Mouse (Mus musculus): ENCODE measurements around the gene Luzp2.

GRCm38 (mm10) chr7:54835911-54836352 is 634 bp downstream of the Luzp2 start:
- no peak for TF ChIP-seq CTCF (IDR thresholded peaks at IDR 0.05; ENCODE audit: control insufficient read depth, insufficient read depth, insufficient read length)
- no peak for TF ChIP-seq CEBPB (IDR thresholded peaks at IDR 0.05; ENCODE audit: low read depth)
- TF ChIP-seq USF1 (IDR thresholded peaks at IDR 0.05; ENCODE audit: low read depth): no peak
- TF ChIP-seq FOSL1 (IDR thresholded peaks at IDR 0.05; ENCODE audit: insufficient read depth, low read length, poor library complexity, severe bottlenecking): no peak
- no peak for TF ChIP-seq MYOG (IDR thresholded peaks at IDR 0.05; ENCODE audit: control insufficient read depth, extremely low read depth, insufficient read length)
- no peak for TF ChIP-seq MAX (IDR thresholded peaks at IDR 0.05)

All from C2C12 (cell line).